Mouse (Mus musculus) heart, embryonic 11.5 days (tissue): ENCODE data around the gene Loxl4. TPM values are rescaled to one million over a fixed set of nuclear protein-coding genes. Genes with fewer than 3 reads are reported as not detected.

ENCODE experiments used
- ATAC-seq: fragments of 200-750 bp; cut with Nextera tagmentation; replicated peaks from 2 replicates; pipeline ENCODE4 v1.8.0; 2017; ENCODE audit warnings: moderate library complexity; ENCODE audit not compliant: insufficient number of reproducible peaks, low FRiP score, low TSS enrichment
- H3K27ac ChIP-seq: fragments of 300-500 bp; sonication (generic); 2 replicates; pipeline ENCODE4 v1.5.1; 2014; ENCODE audit warnings: mild to moderate bottlenecking, low read depth, low read length
- H3K27me3 ChIP-seq: fragments of 300-500 bp; sonication (generic); 2 replicates; pipeline ENCODE4 v1.6.1; 2014; ENCODE audit warnings: mild to moderate bottlenecking, low read length, mixed read lengths; ENCODE audit not compliant: control insufficient read depth, insufficient read depth
- H3K36me3 ChIP-seq: fragments of 300-500 bp; sonication (generic); 2 replicates; pipeline ENCODE4 v1.6.1; 2014; ENCODE audit warnings: mild to moderate bottlenecking, low read length, moderate library complexity, mixed read lengths; ENCODE audit not compliant: control insufficient read depth, insufficient read depth
- H3K4me1 ChIP-seq: fragments of 300-500 bp; sonication (generic); 2 replicates; pipeline ENCODE4 v1.6.1; 2014; ENCODE audit warnings: low read length; ENCODE audit not compliant: control insufficient read depth, insufficient read depth
- H3K4me2 ChIP-seq: fragments of 300-500 bp; sonication (generic); 2 replicates; pipeline ENCODE4 v1.6.1; 2014; ENCODE audit warnings: mild to moderate bottlenecking, moderate library complexity
- H3K4me3 ChIP-seq: fragments of 300-500 bp; sonication (generic); 2 replicates; pipeline ENCODE4 v1.5.1; 2014; ENCODE audit warnings: low read depth, low read length
- H3K9ac ChIP-seq: fragments of 300-500 bp; sonication (generic); 2 replicates; pipeline ENCODE4 v1.6.1; 2014; ENCODE audit warnings: mild to moderate bottlenecking, low read depth, low read length, moderate library complexity
- H3K9me3 ChIP-seq: fragments of 300-500 bp; sonication (generic); replicated peaks from 2 replicates; pipeline ENCODE4 v1.6.1; 2016; ENCODE audit warnings: low read length; ENCODE audit not compliant: control insufficient read depth
- WGBS: fragments of 180-500 bp; shearing (Covaris S2); extraction: QIAGEN DNeasy Blood & Tissue Kit; methylation state at CpG from one replicate; pipeline ENCODE4 v1.1.7; 2014; ENCODE audit not compliant: insufficient replicate concordance; 5-methylcytosine and 5-hydroxymethylcytosine counted together
- polyA plus RNA-seq: library from polyadenylated mRNA; unstranded; fragments of >200 nt; fragmentation: Nextera tagmentation; extraction: Ambion mirVana; gene quantifications from 2 replicates; pipeline ENCODE4 v1.2.1, GENCODE M21; 2014

Gene Loxl4
- polyA plus RNA-seq, 1 experiment from 2014 or later: 0.14 TPM

- Histone ChIP-seq H3K27ac (no peak overlapping the region), H3K27me3 (peaks cover 4% of the 10 kb centered on the region; the same call in 1 of the 2 replicates), H3K4me3 (no peak overlapping the region), H3K4me2 (no peak overlapping the region), H3K36me3 (no peaks in the 10 kb centered on the region), H3K4me1 (no peaks in the 10 kb centered on the region), H3K9me3 (no peaks in the 10 kb centered on the region), H3K9ac (no peak overlapping the region)
- WGBS: 26% methylated on average over 6 of the region's 6 CpGs
- no peak for ATAC-seq
Measured at GRCm38 (mm10) chr19:42653091-42653490, 40.5 kb upstream of the Loxl4 start.

GRCm38 (mm10) chr19:42652425-42652824 is 39.8 kb upstream of the Loxl4 start:
- H3K9ac ChIP-seq: no peak overlapping the region
- no peak overlapping the region for H3K27ac ChIP-seq
- no peaks in the 10 kb centered on the region for H3K9me3 ChIP-seq
- peaks cover 4% of the 10 kb centered on the region; the same call in 1 of the 2 replicates for H3K27me3 ChIP-seq
- ATAC-seq: no peak
- no peak overlapping the region for H3K4me3 ChIP-seq
- no peaks in the 10 kb centered on the region for H3K36me3 ChIP-seq
- H3K4me1 ChIP-seq: no peaks in the 10 kb centered on the region
- 78% methylated on average over 7 of the region's 7 CpGs for WGBS
- no peak overlapping the region for H3K4me2 ChIP-seq

DNA sequence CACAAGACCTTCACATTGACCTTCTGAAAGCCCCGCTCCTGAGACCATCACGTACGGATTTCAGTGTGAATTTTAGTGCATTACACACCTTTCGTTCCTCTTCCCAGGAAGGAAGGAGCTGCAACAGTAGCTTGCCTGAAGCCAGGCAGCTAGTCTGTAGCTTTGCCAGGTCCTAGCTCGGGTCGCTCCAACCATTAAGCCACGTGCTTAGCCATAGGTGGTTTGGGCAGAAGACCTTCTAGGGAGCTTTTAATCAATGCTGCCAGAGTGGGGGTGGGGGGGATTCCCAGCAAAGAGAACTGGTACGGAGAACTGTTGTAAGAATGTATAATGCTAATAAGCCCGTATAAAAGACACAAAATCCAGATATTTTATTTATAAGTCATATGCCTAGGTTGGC is 27.6 kb upstream of the Loxl4 start:
- Histone ChIP-seq H3K4me1 (no peaks in the 10 kb centered on the region; the same call in 1 of the 2 replicates), H3K36me3 (no peaks in the 10 kb centered on the region), H3K9ac (no peak overlapping the region), H3K4me2 (no peak overlapping the region), H3K27ac (no peak overlapping the region), H3K4me3 (no peak overlapping the region), H3K9me3 (no peaks in the 10 kb centered on the region), H3K27me3 (no peaks in the 10 kb centered on the region)
- WGBS: 76% methylated on average over 9 of the region's 9 CpGs
- ATAC-seq: no peak

DNA sequence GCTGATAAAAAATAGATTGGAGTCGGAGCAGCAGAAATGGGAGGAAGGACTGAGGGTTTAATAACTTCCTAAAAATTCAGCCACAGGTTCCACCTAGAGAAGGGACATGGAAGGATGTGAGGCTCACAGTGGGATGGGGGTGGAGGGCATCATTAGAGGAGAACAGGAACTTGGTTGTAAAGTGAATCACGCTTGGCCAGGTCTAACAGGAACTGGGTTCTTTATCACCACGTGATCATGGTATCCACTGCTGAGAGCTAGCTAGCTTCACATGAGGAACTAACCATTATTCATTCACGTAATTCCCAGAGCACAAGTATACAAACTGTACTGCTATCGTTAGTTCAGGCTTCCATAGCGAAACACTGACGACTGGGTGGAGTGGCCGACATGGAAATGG is 26.9 kb upstream of the Loxl4 start:
- Histone ChIP-seq H3K27ac (no peak overlapping the region), H3K4me3 (no peak overlapping the region), H3K36me3 (no peaks in the 10 kb centered on the region), H3K9me3 (no peaks in the 10 kb centered on the region), H3K27me3 (no peaks in the 10 kb centered on the region), H3K4me2 (no peak overlapping the region), H3K4me1 (no peaks in the 10 kb centered on the region; the same call in 1 of the 2 replicates), H3K9ac (no peak overlapping the region)
- 64% methylated on average over 8 of the region's 8 CpGs for WGBS
- no peak for ATAC-seq

DNA sequence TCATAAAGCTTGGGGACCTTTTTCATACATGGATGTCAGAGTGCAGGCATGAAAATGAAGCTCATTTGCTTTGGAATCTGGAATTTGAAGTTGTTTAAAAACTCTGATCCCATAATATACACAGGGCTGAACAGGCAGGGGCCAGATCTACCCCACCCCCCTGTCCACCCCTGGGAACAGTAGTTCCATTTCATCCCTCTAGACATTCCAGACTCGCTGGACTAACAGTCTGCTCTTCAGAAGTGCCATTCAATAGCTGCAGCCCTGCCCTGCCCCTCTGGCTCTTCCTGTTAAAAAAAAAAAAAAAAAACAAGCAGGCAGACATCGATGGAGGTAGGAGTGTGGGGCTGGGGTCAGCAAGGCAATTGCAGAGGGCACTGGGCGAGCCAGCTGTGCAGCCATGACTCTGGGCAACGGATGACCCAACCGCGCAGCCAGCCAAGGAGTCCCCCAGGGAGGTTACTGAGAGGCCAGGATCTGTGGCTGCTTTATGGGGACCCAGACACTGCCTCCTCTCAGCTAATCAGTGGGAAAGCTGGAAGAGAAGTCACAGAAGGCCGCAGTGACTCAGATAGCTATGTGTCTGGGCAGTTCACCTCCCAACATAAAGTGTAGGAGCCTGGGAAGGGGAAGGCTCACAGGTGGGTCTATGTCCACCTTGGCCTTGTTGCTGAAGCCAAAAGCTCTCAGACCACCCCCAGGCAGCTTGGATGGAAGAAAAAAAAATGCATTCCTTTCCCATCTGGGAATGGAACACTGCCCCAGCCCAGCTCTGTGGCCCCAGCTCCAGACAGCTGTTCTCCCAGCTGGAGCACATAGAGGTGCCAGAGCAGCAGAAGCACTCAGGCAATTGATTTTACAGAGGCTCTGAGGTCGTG is 26.2 kb upstream of the Loxl4 start:
- Histone ChIP-seq H3K4me1 (no peaks in the 10 kb centered on the region; the same call in 1 of the 2 replicates), H3K27me3 (no peaks in the 10 kb centered on the region), H3K27ac (no peak overlapping the region), H3K9ac (no peak overlapping the region), H3K4me2 (no peak overlapping the region), H3K36me3 (no peaks in the 10 kb centered on the region), H3K4me3 (no peak overlapping the region), H3K9me3 (no peaks in the 10 kb centered on the region)
- WGBS: 54% methylated on average over 8 of the region's 8 CpGs
- ATAC-seq: no peak

DNA sequence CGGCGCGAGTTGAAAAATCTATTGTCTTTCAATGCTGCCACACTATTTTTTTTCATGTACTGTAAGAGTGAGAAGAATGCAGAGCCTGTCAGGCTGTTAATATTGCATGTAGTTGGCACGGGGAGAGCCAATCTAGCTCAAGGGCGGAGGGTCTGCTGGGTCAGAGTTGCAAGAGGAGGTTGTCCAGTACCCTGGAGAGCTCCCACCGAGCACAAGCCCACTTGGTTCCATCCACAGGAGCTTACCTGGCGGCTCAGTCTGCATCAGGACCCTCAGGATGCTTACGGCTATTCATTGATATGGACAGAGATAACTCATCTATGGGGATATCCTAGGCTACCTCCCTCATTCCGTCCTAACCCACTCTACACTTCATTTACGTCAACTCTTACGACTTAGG is 24.0 kb upstream of the Loxl4 start:
- H3K4me1 ChIP-seq: no peaks in the 10 kb centered on the region; the same call in 1 of the 2 replicates
- WGBS: 42% methylated on average over 11 of the region's 11 CpGs
- no peak overlapping the region for H3K9ac ChIP-seq
- H3K4me3 ChIP-seq: no peak overlapping the region
- no peaks in the 10 kb centered on the region for H3K9me3 ChIP-seq
- no peak overlapping the region for H3K4me2 ChIP-seq
- ATAC-seq: no peak
- no peaks in the 10 kb centered on the region for H3K36me3 ChIP-seq
- H3K27ac ChIP-seq: no peak overlapping the region
- H3K27me3 ChIP-seq: peaks cover 2% of the 10 kb centered on the region; the same call in 1 of the 2 replicates

DNA sequence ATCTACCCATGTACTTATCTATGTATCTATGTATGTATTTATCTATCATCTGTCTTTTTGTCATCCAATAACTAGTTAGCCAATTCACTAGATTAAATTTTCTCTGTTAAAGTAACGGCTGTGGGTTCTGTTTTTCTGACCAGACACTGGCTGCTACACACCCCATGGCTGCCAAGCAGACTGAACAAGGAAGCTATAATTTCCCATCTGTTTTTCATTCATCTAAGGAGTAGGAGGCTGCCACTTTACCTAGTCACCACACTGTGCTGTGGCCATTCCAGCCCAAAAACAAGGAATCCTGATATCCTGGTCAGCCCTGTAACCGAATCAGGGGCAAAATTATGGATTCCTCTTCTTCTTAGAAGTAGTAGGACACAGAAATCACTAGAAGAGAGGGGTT is 21.0 kb upstream of the Loxl4 start:
- Histone ChIP-seq H3K9me3 (no peaks in the 10 kb centered on the region), H3K4me2 (no peak overlapping the region), H3K36me3 (no peaks in the 10 kb centered on the region), H3K4me3 (no peak overlapping the region), H3K9ac (no peak overlapping the region), H3K4me1 (0 out of 2 replicates have a peak, but pooled peaks cover 3% of the 10 kb centered on the region), H3K27ac (no peak overlapping the region), H3K27me3 (peaks cover 2% of the 10 kb centered on the region; the same call in 1 of the 2 replicates)
- no peak for ATAC-seq
- WGBS: 72% methylated on average over 2 of the region's 2 CpGs

DNA sequence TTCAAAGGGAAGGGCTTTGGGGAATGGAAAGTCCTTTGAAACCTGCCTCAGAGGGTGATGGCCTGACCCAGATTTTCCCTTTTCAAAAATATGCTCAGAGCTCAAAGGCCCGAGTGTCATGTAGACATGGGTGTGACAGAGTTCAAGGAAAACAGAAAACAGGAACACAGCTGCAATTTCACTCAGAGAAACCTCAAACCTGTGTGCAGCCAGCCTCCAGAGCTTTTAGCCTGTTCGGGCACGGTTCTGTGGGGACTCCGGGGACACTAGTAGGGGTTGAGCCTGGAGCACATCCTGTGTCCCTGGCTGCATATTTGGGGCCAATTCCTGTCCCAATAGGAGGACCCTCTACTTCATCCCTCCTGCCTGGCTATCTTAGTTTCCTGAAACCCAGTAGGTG is 19.7 kb upstream of the Loxl4 start:
- H3K36me3 ChIP-seq: no peaks in the 10 kb centered on the region
- WGBS: 61% methylated on average over 4 of the region's 4 CpGs
- H3K27ac ChIP-seq: no peak overlapping the region
- H3K4me3 ChIP-seq: no peak overlapping the region
- H3K9me3 ChIP-seq: no peaks in the 10 kb centered on the region
- ATAC-seq: no peak
- 0 out of 2 replicates have a peak, but pooled peaks cover 3% of the 10 kb centered on the region for H3K4me1 ChIP-seq
- no peak overlapping the region for H3K4me2 ChIP-seq
- H3K27me3 ChIP-seq: peaks cover 2% of the 10 kb centered on the region; the same call in 1 of the 2 replicates
- no peak overlapping the region for H3K9ac ChIP-seq
